Mouse (Mus musculus) left cerebral cortex, adult 11 months (tissue): ENCODE results near the gene Polr2a.
A peak's percentile ranks its signal among the peaks of the same experiment; 100 is the strongest.

Experiments
- DNase-seq: peaks from one replicate; pipeline ENCODE4 v3.0.0; 2022; ENCODE audit warnings: low spot score

Polr2a gene

DNA sequence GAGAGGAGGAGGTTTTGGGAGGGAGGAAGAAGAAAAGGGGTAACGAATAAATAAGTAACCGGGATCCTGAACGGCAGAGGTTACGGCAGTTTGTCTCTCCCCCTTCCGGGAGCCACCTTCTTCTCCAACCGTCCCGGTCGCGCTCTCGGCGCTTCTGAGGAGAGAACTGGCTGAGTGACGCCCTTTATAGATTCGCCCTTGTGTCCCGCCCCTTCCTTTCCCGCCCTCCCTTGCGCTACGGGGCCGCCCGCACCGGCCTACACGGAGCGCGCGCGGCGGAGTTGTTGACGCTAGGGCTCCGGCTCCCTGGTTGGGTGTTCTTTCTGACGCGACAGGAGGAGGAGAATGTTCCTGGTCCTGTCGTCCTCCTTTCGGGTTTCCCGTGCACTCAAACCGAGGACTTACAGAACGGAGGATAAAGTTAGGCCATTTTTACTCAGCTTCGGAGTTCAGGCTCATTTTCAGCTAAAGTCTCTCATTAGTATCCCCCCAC, at the start of gene Polr2a:
TSS of gene Polr2a (minus strand) at position 160 of the 493 bp plus-strand sequence.
- peak; percentile 95 for DNase-seq

DNA sequence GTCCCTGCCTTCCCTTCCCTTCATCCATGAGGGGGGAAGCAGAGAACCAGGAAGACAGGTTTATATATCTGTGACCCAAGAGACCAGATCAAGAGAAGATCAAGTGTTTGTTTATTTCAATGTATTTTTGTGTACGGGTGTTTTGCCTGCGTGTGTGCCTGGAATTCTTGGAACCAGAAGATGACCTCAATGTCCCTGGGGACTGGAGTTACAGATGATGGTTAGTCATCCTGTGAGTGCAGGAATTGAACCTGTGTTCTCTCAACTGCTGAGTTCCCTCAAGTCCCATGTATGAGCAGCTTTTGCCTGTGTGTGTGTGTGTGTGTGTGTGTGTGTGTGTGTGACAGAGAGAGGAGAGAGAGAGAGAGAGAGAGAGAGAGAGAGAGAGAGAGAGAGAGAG, 49.2 kb upstream of the Polr2a start:
- DNase-seq: no peak

DNA sequence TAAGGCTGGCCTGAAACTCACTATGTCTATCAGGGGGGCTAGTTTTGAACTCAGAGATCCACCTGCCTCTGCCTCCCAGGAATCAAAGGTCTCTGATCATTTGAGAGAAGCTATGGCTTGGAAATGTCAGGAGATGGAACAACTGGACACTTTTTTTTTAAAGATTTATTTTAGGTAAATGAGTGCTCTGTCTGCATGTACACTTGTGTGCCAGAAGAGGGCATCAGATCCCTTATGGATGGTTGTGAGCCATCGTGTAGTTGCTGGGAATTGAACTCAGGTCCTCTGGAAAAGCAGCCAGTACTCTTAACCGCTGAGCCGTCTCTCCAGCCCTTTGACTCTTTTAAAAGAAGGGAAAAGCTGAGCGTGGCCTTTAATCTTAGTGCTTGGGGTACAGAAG, 47.9 kb upstream of the Polr2a start:
- DNase-seq: no peak

DNA sequence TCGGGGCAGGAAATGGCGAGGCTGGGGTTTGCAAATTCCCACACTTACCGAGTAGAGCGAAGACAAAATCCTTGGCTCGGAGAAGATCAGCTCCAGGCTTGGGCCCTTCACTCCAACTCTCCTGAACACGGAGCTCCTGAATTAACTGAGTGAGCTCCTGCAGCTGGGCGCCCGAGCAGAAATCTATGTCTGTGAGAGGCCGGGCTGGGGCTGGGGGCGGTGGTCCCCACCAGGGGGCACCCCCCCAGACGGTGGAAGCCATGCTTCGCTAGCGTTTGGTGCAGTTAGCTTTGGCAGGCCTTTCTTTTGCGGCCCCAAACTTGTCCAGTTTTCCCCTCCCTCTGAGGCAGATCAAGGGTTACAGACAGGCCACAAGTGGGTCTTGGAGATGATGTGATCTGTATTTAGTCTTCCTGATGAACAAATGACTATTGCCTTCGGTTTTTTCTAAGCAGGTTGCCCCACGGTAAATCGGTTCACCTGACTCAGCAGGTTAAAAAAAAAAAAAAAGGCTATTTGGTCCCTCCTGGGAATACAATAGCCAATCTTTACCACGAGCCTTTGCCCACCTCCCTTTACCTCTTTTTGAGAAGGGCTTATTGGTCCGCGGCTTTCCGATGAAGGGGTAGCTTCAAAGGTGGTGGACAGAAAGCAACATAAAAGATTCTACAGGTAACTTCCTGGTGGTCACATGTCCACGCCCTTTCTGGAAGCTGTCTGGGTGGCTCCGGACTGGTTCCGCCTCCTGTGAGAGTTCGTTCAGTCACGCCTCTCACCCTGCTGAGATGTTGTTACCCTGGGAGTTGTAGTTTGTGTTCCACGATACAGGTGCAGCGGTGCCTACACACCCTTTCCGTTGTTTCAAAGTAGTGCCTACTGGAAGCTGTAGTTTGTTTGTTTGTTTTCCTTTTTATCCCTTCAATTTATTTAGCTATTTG, 46.8 kb upstream of the Polr2a start, which contains the start of gene Tmem102:
TSS of gene Tmem102 (minus strand) at position 653 of the 938 bp plus-strand sequence.
- no peak for DNase-seq

DNA sequence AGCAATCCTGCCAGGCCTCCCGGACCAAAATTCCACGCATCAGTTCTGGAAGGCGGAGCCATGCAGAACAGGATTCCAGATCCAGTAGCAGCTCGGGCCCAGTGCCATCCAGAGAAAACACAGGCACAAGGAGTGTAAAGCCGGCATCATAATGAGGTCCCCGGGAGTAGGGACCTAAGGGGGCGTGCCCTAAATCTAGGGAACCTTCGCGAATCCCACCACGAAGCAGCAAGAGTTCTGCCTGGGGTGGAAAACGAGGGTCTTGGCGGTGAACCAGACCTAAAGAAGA, 46.2 kb upstream of the Polr2a start:
- DNase-seq: no peak

DNA sequence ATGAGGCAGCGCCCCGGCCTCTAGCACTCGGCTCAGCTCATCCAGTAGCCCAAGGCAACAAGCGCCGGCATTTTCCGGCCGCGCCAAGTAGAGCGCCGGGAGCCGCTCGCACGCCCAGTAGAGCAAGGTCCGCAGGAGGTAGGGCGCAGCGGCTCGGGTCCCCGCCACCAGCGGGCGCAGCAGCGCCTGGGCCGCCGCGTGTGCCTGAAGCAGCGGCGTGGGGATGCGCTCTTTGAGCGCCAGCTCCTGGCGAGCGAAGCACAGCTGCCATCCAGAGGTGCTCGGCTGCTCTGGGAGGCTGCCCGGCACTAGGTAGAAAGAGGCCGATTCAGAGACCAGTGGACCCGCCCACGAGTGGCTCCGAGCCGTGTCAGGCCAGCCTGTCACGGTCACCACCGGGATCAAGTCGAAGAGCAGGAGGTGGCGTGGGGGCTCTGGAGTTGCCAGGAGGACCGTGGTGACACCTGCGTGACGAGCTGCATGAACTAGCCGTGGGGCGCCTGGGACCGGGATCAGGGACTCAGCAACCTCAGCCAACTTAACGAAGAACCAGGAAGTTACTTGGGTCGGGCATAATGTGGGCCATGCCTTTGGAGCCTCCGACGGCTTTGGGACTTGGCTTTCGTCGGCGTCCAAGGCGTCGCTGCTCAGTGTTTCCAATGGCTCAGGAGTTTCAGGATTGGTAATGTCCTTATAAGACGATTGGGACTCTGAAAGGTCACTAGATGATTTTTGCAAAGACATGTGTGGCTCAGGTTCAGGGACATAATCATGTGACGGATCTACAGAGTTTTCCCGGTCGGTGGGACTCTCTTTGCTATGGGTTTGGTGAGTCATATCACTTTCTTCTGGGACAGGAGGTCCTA, 45.6 kb upstream of the Polr2a start:
- no peak for DNase-seq

DNA sequence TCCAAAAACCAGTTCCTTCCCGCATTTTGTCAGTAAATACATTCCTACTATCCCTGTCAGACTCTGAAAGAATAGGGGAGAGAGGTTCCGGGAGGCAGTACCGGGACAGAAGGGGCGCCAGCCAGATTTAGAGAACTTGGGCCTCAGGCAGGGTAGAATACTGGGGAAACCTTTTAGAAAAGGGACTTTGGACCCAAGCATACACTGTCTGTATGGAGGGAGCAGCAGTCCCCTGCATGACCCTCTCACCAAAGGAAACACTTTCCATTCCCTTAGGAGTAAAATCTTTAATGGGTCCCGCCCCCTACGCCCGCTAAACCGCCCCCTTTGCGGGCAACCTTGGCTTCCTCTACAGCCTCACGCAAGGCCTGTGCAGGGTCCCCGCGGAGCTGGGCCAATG, 44.9 kb upstream of the Polr2a start:
- no peak for DNase-seq

DNA sequence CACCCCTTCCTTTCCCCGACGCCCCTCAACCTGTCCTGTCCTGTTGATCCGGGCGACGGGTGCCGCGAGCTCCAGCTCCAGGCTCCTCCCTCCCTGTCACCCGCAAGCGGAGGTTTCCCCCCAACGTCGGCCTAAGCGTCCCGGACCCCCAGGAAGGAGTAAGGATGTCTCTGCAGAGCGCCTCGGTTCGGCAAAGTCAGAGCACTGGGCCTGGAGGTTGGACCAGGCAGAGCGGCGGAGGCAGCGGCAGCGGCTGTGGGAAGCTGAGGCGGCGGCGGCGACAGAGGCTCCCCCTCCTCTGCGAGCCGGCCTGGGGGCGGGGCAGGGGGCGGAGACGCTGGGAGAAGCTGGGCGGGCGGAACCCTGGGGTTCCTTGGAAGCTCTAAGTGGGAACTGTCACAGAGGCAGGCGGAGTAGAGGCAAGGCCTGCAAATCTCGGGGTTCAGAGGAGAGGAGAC, 44.2 kb upstream of the Polr2a start:
- no peak for DNase-seq

DNA sequence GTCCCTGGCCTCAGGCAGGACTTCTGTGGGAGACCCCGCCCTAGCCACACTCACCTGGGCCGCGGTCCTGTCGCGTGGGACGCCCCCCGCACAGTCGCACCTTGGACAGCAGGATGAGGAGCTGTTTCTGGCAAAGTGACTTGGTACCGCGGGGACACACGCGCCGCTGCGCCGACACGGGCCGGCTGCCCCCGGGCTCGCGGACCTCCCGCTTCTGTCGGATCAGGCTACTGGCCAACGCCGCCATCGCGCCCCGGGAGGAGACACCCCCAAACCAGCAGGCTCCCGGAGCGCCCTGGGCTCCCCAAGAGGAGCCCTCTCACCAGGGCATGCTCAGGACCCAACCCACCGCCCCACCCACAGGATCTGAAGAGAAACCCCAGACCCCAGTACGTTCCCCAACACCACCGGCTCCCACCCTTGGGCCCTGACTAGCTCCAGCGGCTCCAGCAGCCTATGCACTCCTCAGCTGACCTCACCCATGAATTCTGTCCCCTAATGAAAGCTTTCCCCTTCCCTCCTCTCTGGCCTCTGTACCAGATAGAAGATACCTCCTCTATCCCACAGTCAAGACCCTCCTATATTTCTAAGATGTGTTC, 43.0 kb upstream of the Polr2a start, which contains the start of gene Fgf11:
TSS of gene Fgf11 (minus strand) at position 479 of the 599 bp plus-strand sequence.
- no peak for DNase-seq

DNA sequence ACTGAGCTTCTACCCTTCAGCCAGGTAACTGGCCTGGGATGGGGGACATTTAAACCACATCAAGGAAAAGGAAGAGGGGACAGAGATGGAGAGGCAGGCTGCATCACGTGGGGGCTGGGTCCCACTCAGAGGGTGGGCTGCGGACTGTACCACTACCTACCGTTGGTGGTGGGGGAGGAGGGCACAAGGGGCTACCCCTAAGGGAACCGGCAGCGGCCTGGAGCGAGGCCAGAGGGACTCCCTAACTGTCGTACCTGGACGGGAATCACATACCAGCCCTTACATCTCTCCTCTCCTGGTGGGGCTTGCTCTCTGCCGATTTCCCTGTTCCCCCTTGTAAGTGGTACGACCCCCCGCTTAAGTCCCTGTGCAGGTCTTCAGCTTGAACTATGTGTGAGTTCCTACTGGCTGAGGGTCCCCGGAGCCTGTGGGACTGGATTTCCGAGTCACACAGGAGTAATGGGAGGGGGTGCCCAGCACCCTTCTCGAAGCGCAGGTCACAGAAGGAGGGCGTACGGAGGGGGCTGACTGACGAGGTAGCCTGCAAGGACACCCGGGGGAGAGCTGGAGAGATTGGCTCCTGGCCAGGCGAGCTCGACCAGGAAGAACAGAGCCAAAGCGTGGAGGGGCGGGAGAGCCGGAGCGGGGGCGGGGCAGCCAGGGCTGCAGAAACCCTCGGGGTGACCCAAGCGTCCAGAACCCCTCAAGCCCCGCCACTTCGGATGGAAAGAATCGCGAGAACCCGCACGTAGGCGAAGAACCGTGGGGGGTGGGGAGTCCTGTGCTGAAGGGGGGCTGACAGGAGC, 42.2 kb upstream of the Polr2a start:
- no peak for DNase-seq

DNA sequence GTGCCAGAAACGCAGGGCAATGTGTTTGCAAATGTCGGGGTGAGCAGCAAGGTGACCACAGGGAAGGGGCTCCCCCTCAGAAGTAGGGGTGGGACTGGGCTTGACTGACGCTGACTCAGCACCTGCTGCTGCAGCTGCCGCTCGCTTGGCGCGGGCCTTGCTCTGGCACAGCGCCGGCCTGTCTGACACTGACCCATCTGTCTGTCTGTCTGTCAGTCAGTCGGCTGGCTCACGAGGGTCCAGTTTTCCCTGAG, 41.6 kb upstream of the Polr2a start:
- no peak for DNase-seq

DNA sequence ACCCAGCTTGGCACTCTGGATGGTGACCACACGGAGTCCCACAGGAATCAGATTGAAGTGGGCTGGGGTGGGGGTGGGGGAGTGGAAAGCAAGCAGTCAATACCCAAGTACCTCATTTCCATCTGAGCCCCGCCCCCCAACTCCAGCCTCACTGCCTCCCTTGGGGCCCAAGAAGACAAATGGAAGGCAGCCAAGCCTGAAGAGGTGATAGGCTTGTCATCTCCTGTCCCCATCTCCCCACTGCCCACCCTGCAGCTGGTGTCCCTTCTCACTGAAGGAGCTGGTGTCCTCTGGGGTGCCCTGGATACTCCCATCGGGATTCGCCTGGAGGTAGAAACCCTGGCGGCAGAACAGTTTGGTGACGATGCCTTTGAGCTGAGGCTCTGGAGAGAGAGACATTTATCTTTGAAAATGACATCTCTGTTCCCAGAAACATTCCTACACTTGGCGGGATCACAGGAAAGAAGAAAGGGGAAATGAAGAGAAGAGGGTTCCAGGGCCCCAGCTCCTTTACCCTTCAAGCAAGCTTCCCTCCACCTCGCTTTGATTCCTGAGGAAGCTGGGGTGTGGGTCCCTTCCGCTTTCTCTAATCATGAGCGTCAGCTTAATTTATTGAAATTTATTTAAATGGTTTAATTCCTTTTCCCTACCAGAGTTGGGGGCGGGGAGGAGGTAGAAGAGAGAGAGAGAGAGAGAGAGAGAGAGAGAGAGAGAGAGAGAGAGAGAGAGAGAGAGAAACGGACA, 41.1 kb upstream of the Polr2a start:
- no peak for DNase-seq

DNA sequence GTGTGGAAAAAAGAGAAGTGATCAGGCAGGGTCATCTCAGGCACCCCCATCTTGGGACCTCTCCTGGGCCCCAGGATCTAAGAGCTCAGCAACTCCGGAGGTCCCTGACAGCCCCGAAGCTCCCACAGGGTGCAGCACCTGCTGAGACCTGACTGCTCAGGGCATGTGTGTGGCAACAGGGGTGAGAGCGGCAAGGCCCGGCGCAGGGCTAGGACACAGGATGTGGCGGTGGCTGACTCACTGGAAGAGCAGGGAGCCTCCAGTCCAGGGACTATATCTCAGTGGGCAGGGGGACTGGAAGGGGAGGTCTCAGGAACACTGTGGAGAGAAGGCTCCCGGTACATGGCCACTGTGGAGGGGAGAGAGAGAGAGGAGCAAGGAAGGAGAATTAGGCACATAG, 39.5 kb upstream of the Polr2a start:
- no peak for DNase-seq

DNA sequence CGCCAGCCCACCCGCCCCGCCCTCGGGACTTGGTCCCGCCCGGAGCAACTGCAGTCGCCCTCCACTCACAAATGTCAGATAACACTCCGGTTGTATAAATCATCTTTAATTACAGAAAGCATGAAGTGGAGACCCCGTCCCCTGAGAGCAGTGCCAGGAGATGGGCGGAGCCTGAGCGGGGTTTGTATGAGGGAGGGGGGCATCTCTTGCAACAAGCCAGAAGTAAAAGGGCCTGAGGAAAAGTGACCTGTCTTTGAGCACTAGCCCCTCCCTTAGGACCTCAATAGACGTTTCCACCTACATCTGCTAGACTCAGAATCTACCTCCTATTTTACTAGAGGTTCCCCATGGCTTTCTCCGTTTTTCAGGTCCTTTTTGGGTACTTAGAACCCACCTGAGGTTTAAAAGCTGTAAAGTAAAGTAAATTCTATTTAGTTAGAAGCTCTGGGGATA, 37.6 kb upstream of the Polr2a start:
- no peak for DNase-seq

DNA sequence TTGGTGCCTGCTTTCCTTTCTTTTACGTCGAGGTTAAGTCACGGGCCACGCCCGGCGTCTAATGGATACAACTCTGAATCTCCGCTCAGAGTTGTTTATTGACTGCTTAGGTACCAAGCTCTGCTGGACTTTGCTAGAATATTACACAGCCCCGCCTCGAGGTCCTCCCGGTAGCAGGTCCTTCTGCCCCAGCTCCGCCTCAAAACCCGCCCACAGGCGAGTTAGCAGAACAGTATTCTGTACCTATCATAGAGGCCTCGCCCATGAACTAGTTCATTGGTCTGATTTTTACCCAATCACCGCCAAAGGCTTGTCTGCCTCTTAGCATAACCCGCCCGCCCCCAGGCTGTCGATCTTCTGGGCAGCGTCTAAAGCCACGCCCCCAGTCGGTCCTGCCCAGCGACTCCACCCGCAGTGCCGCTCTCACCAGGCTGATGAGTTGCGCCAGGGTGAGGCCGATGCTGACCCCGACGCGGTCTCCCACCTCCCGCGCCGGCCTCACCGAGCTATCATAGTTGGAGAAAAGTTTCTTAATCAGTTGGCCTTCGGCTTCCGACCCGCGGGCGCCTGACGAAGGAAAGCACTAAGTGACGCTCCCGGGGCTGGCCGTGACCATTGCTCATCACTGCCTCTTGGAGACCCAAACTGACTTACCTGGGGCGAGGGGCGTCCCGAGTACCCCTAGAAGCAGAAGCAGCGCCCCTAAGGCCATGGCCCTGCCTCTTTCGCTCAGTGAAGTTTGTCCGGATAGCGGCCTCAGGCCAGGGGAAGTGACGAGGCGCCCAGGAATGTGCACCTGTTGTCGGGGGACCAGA, 36.9 kb upstream of the Polr2a start, which contains the start of gene Chrnb1:
TSS of gene Chrnb1 (minus strand) at position 776 of the 815 bp plus-strand sequence.
- DNase-seq: peak; percentile 90

DNA sequence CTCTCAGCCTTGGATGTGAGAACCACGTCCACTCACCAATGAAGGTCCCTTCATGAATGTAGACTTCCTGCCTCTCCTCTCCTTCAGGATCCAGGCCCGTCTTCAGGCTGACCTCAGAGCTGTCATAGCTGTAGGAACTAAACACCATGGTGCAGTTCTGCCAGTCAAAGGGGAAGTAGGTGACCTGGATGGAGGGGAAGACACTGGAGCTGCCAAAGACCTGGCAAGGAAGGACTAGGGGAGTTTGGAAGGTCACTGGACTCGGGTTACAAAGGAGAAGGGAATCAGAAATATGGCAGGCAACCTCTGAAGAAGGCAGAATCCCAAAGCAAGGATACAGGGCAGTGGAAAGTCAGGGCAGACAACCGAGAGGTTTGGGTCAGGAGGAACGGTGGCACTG, 35.0 kb upstream of the Polr2a start:
- no peak for DNase-seq

DNA sequence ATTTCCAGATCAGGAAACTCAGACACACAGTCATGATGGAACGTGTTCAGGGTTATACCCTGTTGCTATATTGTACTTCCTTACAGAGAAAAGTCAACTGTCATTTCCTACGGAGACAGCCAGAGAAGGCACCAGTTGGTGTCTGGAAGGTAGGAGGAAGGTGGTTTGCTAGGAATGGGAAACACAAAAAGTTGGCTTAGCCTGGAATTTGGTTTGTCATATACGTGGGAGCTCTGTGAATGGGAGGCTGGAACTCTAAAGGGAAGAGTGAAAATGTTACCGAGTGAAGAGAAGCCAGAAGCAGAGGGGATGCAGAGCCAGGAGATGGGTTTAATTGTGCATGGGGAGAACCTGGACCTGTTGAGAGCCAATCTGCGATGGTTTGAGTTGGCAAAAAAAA, 33.0 kb upstream of the Polr2a start:
- no peak for DNase-seq

DNA sequence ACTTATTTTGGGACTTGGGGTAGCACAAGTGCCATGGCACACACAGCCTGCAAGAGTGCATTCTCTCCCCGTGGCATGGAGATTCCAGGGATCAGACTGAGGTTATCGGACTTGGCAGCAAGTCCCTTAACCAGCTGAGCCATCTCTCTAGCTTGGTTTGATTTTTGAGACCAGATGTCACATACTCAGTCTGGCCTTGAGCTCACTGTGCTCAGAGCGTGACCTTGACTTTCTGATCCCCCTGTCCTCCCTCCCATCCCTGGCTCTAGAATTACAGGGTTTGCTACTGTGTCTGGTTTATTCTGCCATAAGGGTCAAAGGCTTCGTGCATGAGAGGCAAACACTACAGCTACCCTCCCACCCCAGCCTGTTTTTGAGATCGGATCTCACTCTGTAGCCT, 31.0 kb upstream of the Polr2a start:
- DNase-seq: no peak

DNA sequence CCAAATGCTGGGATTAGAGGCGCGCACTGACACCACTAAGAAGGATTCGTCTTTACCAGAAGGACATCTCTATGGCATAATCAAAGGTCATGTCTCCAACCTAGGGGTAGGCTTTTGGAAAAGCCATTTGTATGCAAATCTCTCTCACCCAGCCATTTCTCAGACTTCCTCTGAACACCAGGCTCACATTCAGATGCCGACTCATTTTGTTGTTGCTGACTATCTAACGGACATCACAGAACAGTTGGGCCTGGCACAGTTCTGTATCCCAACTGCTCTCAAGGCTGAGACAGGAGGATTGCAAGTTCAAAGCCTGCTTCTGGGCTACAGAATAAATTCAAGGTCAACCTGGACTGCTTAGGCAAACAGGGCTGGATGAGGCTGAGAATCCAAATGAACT, 28.9 kb upstream of the Polr2a start:
- no peak for DNase-seq

DNA sequence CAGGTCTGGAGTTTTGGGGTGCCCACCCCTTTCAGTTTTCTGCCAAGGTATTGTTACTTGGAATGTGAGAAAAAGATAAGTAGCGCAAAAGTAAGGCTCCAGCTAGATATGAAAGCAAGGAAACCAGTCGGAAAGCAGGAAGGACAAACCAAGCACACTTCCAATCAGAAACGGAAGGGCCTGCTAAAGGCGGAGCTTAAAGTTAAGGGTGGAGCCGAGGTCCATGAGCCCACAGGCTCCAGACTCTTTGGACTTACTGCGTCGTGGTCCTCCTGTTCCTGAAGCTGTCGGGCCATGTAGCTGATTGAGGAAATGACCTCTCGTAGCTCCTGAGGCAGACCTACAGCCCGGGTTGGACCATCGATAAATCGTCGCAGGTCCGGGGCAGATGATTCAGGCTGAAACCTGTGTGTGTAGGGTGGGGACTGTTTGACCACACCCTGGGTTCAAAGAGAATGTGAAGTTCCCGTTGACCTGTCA, 26.4 kb upstream of the Polr2a start:
- DNase-seq: no peak
